Mouse (Mus musculus) mouse embryonic stem cell (cell line): ENCODE data around the gene Plekhg4.

Experiments
- in situ Hi-C, 2 experiments: fragments of 300-500 bp; cut with MboI; formaldehyde crosslinking; loops; 1 replicate in 1 of 2; 3 replicates in 1 of 2; pipeline ENCODE4 v1.14.3; 2019 to 2020; ENCODE audit warnings: low sequenced_read_pairs in 2 of 2, low pct_unique_long_range_greater_than_20kb in 1 of 2, mixed read lengths in 1 of 2; ENCODE audit not compliant: unreplicated experiment in 1 of 2

Plekhg4 gene

DNA sequence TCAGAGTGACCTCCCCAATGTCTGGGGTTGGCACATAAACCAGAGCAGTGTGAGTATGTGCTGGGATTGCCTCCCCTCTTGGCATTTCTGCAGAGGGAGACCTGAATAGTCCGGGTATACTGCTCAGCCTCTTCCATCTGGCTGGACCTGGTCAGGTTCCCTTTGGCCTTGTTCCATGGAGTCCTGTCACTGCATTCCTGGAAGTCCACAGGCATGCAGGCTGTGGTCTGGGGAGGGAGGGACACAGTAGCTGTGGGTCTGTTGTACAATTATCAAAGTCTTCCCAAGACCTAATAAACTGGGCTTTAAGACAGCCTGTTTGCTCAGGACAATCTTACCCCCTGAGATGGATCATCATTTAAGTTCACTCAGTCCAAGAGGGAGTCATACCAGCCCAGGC is 14.1 kb downstream of the Plekhg4 start:
- in situ Hi-C loops, result no loop called here

DNA sequence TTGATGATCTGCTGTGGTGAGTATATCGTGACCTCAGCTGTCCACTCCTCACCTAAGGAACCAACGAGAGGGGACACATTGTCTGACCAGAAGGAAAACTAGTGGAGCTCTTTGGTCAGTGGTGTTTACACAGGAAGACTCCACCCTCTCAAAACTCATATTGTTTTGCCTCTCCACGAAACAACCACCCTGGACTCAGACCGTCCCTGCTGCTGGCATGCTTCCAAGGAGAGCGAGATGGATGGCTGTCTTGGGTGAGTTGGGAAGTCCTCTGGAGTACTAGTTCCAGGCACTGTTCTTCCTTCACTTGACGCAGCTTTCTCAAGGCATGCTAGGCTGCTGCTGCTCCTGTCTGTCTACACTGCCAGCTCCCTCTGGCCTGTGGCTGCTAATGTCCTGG is 16.0 kb downstream of the Plekhg4 start:
- in situ Hi-C loops, result no loop called here

DNA sequence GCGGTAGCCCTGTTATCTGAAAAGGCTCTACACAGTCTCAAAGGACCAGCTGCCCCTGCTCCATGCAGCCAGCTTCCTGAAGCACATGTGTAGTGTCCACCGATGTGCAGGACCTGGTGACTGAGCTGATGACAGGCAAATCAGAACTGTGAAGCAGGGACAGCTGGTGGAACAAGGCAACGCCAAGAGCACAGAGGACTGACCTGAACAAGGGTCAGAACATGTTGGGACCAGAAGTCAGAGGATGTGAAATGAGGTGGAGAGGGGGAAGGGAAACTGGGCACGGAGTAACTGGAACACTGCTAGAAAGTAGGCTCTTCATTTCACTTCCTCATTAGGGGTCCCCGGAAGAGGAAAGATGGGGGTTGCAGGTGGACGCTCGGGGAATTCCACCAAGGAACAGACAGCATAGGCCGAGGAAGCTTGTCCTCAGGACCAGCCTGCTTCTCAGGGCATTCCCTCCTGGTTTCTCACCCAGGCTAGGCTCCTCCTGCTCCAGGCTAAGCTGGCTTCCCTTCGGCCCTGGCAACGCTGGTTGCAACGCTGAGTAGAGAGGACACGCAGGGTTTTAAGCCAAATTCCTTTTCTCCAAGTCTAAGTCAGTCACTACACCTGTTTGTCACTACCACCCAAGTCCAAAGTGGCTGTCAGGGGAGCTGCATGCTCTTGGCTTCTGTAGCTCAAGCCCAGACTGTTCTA is 20.2 kb downstream of the Plekhg4 start:
- in situ Hi-C loops, result no loop called here

DNA sequence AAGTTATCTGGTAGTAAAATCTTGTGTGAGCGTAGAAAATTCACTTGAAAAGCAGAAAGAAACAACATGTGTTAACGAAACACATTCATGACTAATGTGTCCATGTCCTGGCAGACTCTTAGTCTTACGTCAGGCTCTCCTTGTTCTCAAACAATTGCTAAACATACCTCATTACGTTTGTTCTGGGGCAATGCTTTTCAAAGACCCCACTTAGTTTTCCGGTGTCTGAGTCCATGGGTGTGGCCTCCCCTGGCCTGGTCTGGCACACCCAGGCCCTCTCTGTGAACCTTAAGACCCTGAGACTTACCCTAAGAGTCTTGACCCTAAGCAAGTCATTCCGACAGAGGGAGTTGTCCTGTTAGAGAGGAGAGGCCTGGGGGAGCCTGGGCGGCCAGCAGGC is 20.8 kb downstream of the Plekhg4 start:
- in situ Hi-C loops, result no loop called here

DNA sequence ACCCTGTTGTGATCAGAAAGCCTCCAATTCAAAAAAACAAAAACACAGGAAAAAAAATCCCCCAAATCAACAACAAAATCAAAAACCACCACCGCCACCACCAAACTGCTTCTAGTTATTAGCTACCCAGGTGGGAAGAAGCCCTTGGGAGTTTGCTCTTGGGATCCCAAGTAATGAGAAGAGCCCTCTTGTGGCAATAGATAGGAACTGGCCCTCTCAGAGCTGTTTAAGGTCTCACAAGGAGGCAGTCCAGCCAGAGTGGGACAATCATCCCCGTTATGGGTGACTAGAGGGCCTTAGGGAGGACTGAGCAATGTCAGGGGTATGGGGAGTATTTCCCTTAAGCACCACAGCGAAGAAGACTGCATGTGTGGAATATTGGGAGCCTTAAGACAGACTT is 24.7 kb downstream of the Plekhg4 start:
- in situ Hi-C loops, result no loop called here

- in situ Hi-C loops, result no loop called here
Observed at GRCm38 (mm10) chr8:105400016-105400415, 26.9 kb downstream of the Plekhg4 start.

GRCm38 (mm10) chr8:105403467-105403866 is 30.4 kb downstream of the Plekhg4 start:
- in situ Hi-C loops, result no loop called here

DNA sequence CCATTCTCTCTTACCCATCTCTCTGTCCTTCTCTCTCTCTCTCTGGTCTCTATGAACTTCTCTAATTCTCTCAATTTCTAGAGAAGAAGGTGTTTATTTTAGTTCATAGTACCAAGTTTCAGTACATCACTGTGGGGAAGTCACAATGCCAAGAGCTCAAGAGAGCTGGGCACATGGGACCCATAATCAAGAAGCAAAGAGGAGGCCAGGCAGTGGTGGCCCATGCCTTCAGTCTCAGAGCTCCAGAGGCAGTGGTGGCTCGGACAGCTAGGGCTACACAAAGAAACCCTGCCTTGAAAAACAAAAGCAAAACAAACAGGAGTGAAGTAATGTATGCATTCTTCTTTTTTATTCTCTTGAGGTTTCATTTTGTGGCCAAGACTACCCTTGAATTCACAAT is 31.4 kb downstream of the Plekhg4 start:
- in situ Hi-C loops, result no loop called here

- in situ Hi-C loops, result no loop called here
Observed at GRCm38 (mm10) chr8:105406416-105406815, 33.3 kb downstream of the Plekhg4 start.

GRCm38 (mm10) chr8:105408331-105408730 is 35.3 kb downstream of the Plekhg4 start:
- in situ Hi-C loops, result no loop called here

- in situ Hi-C loops, result no loop called here
Observed at GRCm38 (mm10) chr8:105409947-105410346, 36.9 kb downstream of the Plekhg4 start.

GRCm38 (mm10) chr8:105413391-105413790 is 40.3 kb downstream of the Plekhg4 start, which contains the start of the genes Kctd19 and Lrrc36:
TSS of gene Kctd19 (minus strand) at chr8:105413502.
TSS of gene Lrrc36 (plus strand) at chr8:105413571.
- in situ Hi-C loops, result no loop called here

GRCm38 (mm10) chr8:105418992-105419391 is 45.9 kb downstream of the Plekhg4 start:
- in situ Hi-C loops, result no loop called here

DNA sequence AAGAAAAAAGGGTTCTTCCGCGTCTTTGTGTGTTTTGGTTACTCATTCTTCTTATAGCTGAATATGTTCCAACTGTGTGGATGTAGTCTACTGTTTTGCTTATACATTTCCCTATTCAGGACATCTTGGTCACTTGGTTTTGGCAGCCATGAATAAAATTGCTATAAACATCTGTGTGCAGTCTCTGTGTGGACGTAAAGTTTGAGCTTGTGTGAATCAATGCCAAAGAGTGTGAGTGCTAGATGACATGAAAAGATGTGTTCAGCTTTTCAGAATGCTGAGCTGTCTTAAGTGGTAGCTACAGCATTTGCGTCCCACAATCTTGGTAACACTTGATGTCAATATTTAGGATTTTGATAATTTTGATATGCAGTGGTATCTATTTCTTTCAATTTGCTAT is 46.7 kb downstream of the Plekhg4 start:
- in situ Hi-C loops, result no loop called here

- in situ Hi-C loops, result no loop called here
Observed at GRCm38 (mm10) chr8:105422006-105422405, 48.9 kb downstream of the Plekhg4 start.

DNA sequence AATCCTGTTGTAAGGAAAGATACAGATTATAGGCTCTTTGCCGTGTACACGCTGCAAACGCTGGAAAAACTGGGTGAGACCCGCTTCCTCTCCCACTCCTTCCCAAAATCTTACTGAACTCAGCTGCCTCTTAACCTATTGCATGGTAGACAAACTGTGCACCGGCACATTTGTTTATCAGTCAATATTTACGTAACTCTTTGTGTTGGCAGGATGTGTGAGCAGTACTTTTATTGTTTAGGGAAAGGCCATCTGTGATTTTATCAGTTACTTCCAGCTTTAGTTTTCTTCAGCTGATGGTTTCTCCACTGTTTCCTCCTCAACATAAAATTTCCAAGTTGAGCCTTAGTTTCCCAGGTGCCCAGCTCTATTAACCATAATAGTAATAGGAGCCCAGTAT is 53.8 kb downstream of the Plekhg4 start:
- in situ Hi-C loops, result no loop called here

DNA sequence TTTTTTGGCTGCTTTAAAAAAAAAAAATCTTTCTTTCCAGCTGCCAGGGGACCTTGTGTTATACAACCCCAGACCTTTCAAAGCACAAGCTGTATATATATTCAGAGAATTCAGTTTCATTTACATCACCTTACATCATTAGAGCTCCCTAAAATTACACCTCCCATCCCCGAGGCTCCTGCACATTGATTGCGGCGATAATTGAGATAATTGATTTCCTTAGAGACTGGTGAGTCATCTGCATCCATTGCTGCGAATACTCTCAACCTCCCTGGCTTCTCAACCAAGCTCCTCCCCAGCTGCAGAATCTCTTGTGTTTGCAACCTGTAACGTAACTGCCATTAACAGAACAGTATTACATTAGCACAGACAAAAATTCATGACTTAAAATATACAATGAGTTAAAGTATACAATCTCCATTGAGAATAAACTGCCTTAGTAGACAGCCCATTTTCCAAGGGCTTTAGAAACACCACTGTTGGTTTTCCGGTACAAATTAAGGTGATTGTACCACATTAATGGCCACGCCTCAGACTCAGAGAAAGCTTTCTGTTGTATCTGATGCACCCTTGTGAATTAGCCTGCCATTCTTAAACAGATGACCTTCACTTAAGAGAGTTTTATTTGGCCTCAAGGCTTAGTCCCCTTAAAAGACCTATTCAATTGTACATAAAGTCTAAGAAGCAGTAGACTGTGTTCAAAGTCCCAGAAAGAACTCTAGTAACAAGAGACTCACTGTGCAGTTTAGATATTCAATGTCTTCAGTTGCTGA is 58.9 kb downstream of the Plekhg4 start:
- in situ Hi-C loops, result no loop called here
